Comparison of ENCODE assay signal across 12 mouse cellular contexts in genomic region chr11:95266540-95267245, GRCm38 (mm10). TPM values are rescaled to one million over a fixed set of nuclear protein-coding genes. Genes with fewer than 3 reads are reported as not detected.
DNase-seq lines count a peak whose midpoint lies in the region; ATAC-seq lines count a peak whose summit lies in the region.
"Had no signal": no experiment of that assay in that cellular context is flagged by ENCODE, and none has a peak within 500 bp of the region (broad histone marks: within the 10 kb centered on the region; RNA-seq: fewer than 3 reads in every experiment).

No protein-coding gene starts in this region.

- ATAC-seq in kidney, embryonic 15.5 days (replicated peaks; ENCODE audit: low FRiP score), result no peak
- 0 out of 2 replicates have a peak, but pooled peaks have one; percentile 40 for ATAC-seq in kidney, embryonic 16.5 days (ENCODE audit: low FRiP score, low TSS enrichment)
- ATAC-seq in midbrain, embryonic 13.5 days, result no peak
- ATAC-seq: forebrain, embryonic 13.5 days had no signal

- H3K4me3 ChIP-seq in kidney, embryonic 15.5 days (replicated peaks), result no peak overlapping the region
- no peak overlapping the region for H3K4me3 ChIP-seq in kidney, embryonic 16.5 days (ENCODE audit: low read length)
- no peak overlapping the region for H3K4me3 ChIP-seq in midbrain, embryonic 13.5 days (replicated peaks)
- H3K4me3 ChIP-seq: forebrain, embryonic 13.5 days had no signal

- DNase-seq in kidney, adult 11 months, result peak; percentile 68
- DNase-seq in adrenal gland, postnatal 36 days, result peak; percentile 65 to 68
- peak; percentile 48 for DNase-seq in lung, postnatal 25 days (ENCODE audit: low spot score)
- DNase-seq in embryo, embryonic 10.5 days (ENCODE audit: low spot score), result no peak
- DNase-seq in MN1 (ENCODE audit: low spot score), result no peak
- DNase-seq: right cerebral cortex, postnatal 25 days had no signal

- peaks cover 42% of the 10 kb centered on the region for H3K36me3 ChIP-seq in kidney, embryonic 15.5 days
- peaks cover 17% of the 10 kb centered on the region for H3K36me3 ChIP-seq in kidney, embryonic 16.5 days (ENCODE audit: insufficient read depth, low read length)
- H3K36me3 ChIP-seq in midbrain, embryonic 13.5 days, result peaks cover 32% of the 10 kb centered on the region

- H3K27me3 ChIP-seq in kidney, embryonic 15.5 days, result no peaks in the 10 kb centered on the region
- no peaks in the 10 kb centered on the region for H3K27me3 ChIP-seq in kidney, embryonic 16.5 days (ENCODE audit: insufficient read depth, low read length)
- no peaks in the 10 kb centered on the region for H3K27me3 ChIP-seq in midbrain, embryonic 13.5 days
- H3K27me3 ChIP-seq: forebrain, embryonic 13.5 days had no signal

- no peak overlapping the region for H3K9ac ChIP-seq in kidney, embryonic 15.5 days
- H3K9ac ChIP-seq in kidney, embryonic 16.5 days (replicated peaks; ENCODE audit: low read length), result no peak overlapping the region
- no peak overlapping the region for H3K9ac ChIP-seq in midbrain, embryonic 13.5 days (replicated peaks)
- H3K9ac ChIP-seq: forebrain, embryonic 13.5 days had no signal

- H3K4me1 ChIP-seq in kidney, embryonic 15.5 days, result 0 out of 2 replicates have a peak, but pooled peaks cover 9% of the 10 kb centered on the region
- H3K4me1 ChIP-seq in kidney, embryonic 16.5 days (ENCODE audit: insufficient read depth, low read length), result no peaks in the 10 kb centered on the region
- peaks cover 37% of the 10 kb centered on the region for H3K4me1 ChIP-seq in midbrain, embryonic 13.5 days (replicated peaks)

- H3K9me3 ChIP-seq in kidney, embryonic 15.5 days (replicated peaks), result no peaks in the 10 kb centered on the region
- no peaks in the 10 kb centered on the region for H3K9me3 ChIP-seq in kidney, embryonic 16.5 days (ENCODE audit: low read length)
- no peaks in the 10 kb centered on the region for H3K9me3 ChIP-seq in midbrain, embryonic 13.5 days
- H3K9me3 ChIP-seq: forebrain, embryonic 13.5 days had no signal

- no peak overlapping the region for H3K27ac ChIP-seq in kidney, embryonic 15.5 days
- no peak overlapping the region for H3K27ac ChIP-seq in kidney, embryonic 16.5 days (ENCODE audit: low read length)
- H3K27ac ChIP-seq in midbrain, embryonic 13.5 days, result no peak overlapping the region
- H3K27ac ChIP-seq: forebrain, embryonic 13.5 days had no signal

- H3K4me2 ChIP-seq in kidney, embryonic 15.5 days, result no peak overlapping the region
- H3K4me2 ChIP-seq in kidney, embryonic 16.5 days (replicated peaks; ENCODE audit: low read depth, low read length), result no peak overlapping the region
- no peak overlapping the region for H3K4me2 ChIP-seq in midbrain, embryonic 13.5 days (replicated peaks)
- H3K4me2 ChIP-seq: forebrain, embryonic 13.5 days had no signal

- 58% methylated on average over 6 of the region's 6 CpGs for WGBS in kidney, embryonic 15.5 days
- WGBS in kidney, embryonic 16.5 days, result 61% methylated on average over 6 of the region's 6 CpGs
- WGBS in midbrain, embryonic 13.5 days, result 54% methylated on average over 6 of the region's 6 CpGs

RNA-seq across cellular contexts. Expression of gene Tac4, which starts 5.4 kb away (rescaled TPM):
- 0.17 TPM in 1 of 2 replicates, not detected in the other for polyA plus RNA-seq in kidney, embryonic 15.5 days (2015; fragmentation: Nextera tagmentation; extraction: Ambion mirVana)
- not detected for total RNA-seq in adrenal gland, postnatal 36 days (2021)
- polyA plus RNA-seq in kidney, embryonic 16.5 days (2015; fragmentation: Nextera tagmentation; extraction: Ambion mirVana), result 0.12 TPM in 1 of 2 replicates, not detected in the other
- not detected in 2 replicates for polyA plus RNA-seq in midbrain, embryonic 13.5 days (2015; fragmentation: Nextera tagmentation; extraction: Ambion mirVana)
- total RNA-seq: midbrain, postnatal 0 days had no signal
- polyA plus RNA-seq: cortical plate, adult 2 months; forebrain, embryonic 13.5 days; midbrain, postnatal 0 days had no signal

RNA-seq across cellular contexts. Expression of gene Kat7, which starts 43.4 kb away (rescaled TPM):
- 78.7 and 83.4 TPM in 2 replicates for polyA plus RNA-seq in kidney, embryonic 15.5 days (2015; fragmentation: Nextera tagmentation; extraction: Ambion mirVana)
- 10 to 100 TPM; 48.5 to 51.9 TPM for total RNA-seq in adrenal gland, postnatal 36 days (2021)
- 85.0 and 92.3 TPM in 2 replicates for polyA plus RNA-seq in kidney, embryonic 16.5 days (2015; fragmentation: Nextera tagmentation; extraction: Ambion mirVana)
- 63.8 and 66.1 TPM in 2 replicates for polyA plus RNA-seq in midbrain, embryonic 13.5 days (2015; fragmentation: Nextera tagmentation; extraction: Ambion mirVana)

Comparison
In these comparisons a context has a peak if more than half of its experiments do, and no peak if none do; other contexts are left out.
1. DNase-seq: peak in kidney, adult 11 months (single experiment), adrenal gland, postnatal 36 days (2 of 2) and lung, postnatal 25 days (single experiment); none in embryo, embryonic 10.5 days (single experiment) and MN1 (single experiment).